Mouse (Mus musculus): ENCODE data around the gene Tubb5. TPM values are rescaled to one million over a fixed set of nuclear protein-coding genes. Genes with fewer than 3 reads are reported as not detected.

Gene Tubb5
- polyA plus RNA-seq, 1 experiment from 2014 or later, result 1,626 TPM

DNA sequence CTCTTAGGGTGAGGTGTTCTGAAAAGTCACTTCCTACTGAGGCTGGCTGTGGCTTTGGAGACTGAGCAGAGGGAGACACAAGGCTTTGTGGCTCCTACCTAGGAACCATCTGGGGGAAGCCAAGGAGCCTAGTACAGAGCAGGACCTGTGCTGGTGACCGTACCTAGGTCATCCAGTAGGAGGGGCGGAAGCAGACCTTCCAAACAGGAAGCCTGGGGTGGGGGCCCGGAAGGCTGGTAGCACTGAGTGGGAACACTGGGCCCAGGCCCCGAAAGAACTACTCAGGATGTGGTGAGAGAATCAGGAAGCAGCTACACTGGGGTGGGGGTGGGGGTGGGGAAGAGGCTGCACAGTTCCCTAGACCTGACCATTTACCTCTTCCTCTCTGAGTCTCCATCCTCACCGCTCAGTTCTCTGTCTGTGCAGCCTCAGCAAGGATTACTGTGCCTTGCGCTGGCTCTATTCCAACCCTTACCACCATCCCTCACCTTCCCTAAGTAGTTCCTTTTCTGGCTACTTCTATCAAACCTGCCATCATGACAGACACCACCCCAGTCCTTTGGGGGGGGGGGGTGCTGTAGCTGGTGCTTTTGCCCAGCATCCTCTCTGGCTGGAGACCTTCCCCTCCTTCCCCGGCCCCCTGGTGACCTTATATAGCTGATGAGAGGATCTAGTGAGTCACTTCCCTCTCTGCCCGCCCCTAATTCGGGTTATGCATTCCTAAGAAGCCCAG lies 32.2 kb upstream of the Tubb5 start:
- no peak for ATAC-seq (ENCODE audit: low read depth)
- H3K27ac ChIP-seq (ENCODE audit: low read depth, low read length), result peak overlapping the region; percentile 64; the same call in 1 of the 2 replicates
- 69% methylated on average over 9 of the region's 9 CpGs for WGBS
- peak overlapping the region; percentile 94 for H3K4me2 ChIP-seq (ENCODE audit: low read depth, low read length)
- H3K4me3 ChIP-seq (ENCODE audit: low read depth, low read length), result peak overlapping the region; percentile 78
- peaks cover 15% of the 10 kb centered on the region for H3K36me3 ChIP-seq (ENCODE audit: control insufficient read depth, insufficient read depth, low read length)
- peak overlapping the region; percentile 63 for H3K9ac ChIP-seq (replicated peaks; ENCODE audit: low read depth, low read length)
- no peaks in the 10 kb centered on the region for H3K27me3 ChIP-seq (ENCODE audit: control insufficient read depth, insufficient read depth, low read length)
- H3K4me1 ChIP-seq (ENCODE audit: control insufficient read depth, insufficient read depth, low read length), result peaks cover 44% of the 10 kb centered on the region
- no peaks in the 10 kb centered on the region for H3K9me3 ChIP-seq (ENCODE audit: control insufficient read depth, low read length)

DNA sequence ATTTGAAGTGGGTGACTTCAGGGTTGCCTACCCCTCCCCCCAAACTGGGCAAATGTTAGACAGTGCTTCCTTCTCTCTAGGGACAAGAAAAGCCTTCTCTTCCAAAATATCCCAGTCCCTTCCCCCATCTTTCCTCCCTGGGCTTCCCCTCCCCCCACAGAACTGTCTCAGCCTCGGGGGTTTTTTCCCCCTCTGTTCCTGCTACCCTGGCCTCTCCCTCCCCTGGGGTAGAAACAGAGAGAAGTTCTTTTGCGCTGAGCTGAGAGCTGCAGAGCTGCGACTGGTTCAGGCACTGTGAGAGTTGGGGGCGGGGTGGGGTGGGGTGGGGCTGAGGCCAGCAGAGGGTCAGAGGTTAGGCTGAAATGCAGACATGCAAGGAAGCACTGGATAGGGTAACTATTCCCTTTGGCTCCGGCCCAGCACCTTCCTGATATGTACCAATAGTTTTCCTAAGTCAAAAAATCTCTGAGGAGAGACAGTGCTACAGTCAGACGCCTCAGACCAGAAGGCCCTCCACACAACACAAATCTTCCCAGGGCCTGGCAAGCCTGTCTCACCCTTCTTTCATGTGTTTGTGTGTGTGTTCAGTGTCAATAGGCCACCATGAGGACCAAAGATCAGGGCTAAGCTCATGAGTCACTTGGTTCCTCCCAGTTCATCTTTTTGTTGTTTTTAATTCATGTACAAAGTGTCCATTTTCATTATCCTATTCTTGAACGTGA lies 31.4 kb upstream of the Tubb5 start:
- H3K4me1 ChIP-seq (ENCODE audit: control insufficient read depth, insufficient read depth, low read length), result peaks cover 49% of the 10 kb centered on the region
- ATAC-seq (ENCODE audit: low read depth), result no peak
- peak overlapping the region; percentile 63 for H3K9ac ChIP-seq (replicated peaks; ENCODE audit: low read depth, low read length)
- WGBS, result 3% methylated on average over 7 of the region's 7 CpGs
- peak overlapping the region; percentile 94 for H3K4me2 ChIP-seq (ENCODE audit: low read depth, low read length)
- no peaks in the 10 kb centered on the region for H3K9me3 ChIP-seq (ENCODE audit: control insufficient read depth, low read length)
- peak overlapping the region; percentile 64; the same call in 1 of the 2 replicates for H3K27ac ChIP-seq (ENCODE audit: low read depth, low read length)
- peak overlapping the region; percentile 78 for H3K4me3 ChIP-seq (ENCODE audit: low read depth, low read length)
- peaks cover 8% of the 10 kb centered on the region for H3K36me3 ChIP-seq (ENCODE audit: control insufficient read depth, insufficient read depth, low read length)
- H3K27me3 ChIP-seq (ENCODE audit: control insufficient read depth, insufficient read depth, low read length), result no peaks in the 10 kb centered on the region

DNA sequence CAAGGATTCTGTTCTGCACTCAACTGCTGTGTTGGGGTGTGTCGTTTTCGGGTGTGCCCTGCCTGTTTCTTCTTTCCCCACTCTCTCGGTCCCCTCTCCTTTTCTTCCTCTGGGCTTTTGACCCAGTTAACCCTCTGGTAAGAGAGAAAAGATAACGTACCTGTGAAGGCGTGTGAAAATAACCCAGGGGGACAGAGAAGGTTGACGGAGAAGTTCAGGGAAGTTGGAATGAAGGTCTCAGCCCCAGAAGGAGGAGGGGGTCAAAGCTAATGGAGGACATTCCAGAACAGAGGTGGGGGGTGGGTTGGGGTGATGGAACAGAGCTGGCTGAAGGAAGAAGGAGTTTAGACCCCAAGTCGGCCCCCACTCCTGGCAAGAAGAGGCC lies 30.8 kb upstream of the Tubb5 start:
- H3K9ac ChIP-seq (replicated peaks; ENCODE audit: low read depth, low read length), result peak overlapping the region; percentile 63
- H3K9me3 ChIP-seq (ENCODE audit: control insufficient read depth, low read length), result no peaks in the 10 kb centered on the region
- H3K36me3 ChIP-seq (ENCODE audit: control insufficient read depth, insufficient read depth, low read length), result peaks cover 2% of the 10 kb centered on the region
- 12% methylated on average over 7 of the region's 7 CpGs for WGBS
- no peak for ATAC-seq (ENCODE audit: low read depth)
- 0 out of 2 replicates have a peak overlapping the region, but pooled peaks have one; percentile 1 for H3K27ac ChIP-seq (ENCODE audit: low read depth, low read length)
- no peaks in the 10 kb centered on the region for H3K27me3 ChIP-seq (ENCODE audit: control insufficient read depth, insufficient read depth, low read length)
- peak overlapping the region; percentile 78 for H3K4me3 ChIP-seq (ENCODE audit: low read depth, low read length)
- peaks cover 49% of the 10 kb centered on the region for H3K4me1 ChIP-seq (ENCODE audit: control insufficient read depth, insufficient read depth, low read length)
- peak overlapping the region; percentile 94 for H3K4me2 ChIP-seq (ENCODE audit: low read depth, low read length)

DNA sequence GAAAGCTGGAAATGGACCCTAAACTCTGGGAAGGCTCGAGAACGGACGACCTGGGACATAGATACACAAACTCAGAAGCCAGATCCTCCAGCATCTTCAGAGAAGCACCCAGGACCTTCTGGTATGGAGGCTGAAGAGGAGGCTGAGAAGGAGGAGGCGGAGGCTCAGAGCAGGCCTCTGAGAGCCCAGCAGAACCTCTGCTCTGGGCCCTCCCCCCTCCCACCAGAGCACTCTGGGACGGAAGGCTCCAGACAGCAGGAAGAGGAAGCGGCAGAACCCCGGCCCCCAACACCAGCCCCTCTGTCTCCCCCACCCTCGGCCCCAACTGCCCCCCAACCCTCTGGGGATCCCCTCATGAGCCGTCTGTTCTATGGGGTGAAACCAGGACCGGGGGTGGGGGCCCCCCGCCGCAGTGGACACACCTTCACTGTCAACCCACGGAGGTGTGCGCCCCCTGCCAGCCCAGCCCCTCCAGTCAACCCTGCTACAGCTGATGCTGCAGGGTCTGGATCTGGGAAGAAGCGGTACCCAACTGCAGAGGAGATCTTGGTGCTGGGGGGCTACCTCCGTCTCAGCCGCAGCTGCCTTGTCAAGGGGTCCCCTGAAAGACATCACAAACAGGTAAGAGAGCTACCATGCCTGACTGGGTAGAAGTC lies 30.2 kb upstream of the Tubb5 start:
- 34% methylated on average over 17 of the region's 17 CpGs for WGBS
- ATAC-seq (ENCODE audit: low read depth), result no peak

DNA sequence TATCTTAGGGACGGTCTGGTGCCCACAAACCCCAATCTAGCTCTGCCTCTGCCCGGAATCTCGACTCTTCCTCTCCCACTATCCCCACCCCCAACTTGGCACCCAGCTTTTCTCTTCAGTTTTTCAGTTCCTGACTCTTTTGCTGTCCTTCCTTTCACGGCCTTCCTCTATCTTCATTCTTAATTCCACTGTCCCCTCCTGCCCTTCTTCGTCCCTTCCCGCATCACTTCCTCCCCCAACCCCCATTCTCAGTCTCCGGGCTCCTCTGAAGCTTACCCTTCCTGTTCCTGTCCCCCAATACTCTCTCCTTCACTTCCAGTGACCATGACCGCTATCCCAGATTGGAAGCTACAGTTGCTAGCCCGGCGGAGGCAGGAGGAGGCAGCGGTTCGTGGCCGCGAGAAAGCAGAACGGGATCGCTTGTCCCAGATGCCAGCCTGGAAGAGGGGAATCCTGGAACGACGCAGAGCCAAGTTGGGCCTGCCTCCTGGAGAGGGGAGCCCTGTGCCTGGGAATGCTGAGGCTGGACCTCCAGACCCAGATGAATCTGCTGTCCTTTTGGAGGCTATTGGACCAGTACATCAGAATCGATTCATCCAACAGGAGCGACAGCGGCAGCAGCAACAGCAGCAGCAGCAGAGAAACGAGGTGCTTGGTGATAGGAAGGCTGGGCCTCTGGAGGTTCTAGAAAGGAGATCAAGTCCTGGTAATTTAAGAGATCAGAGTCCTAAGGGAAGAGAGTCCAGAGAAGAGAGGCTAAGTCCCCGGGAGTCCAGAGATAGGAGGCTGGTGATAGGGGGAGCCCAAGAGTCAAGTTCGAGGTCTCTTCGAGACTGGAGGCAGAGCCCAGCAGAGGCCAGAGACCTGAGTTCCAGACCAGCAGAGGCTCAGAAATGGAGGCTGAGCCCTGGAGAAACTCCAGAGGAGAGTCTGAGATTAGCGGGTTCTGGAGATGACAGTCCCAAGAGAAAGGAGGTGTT lies 29.1 kb upstream of the Tubb5 start:
- Histone ChIP-seq H3K4me1 (ENCODE audit: control insufficient read depth, insufficient read depth, low read length) (peaks cover 40% of the 10 kb centered on the region), H3K4me3 (ENCODE audit: low read depth, low read length) (peak overlapping the region; percentile 78), H3K9me3 (ENCODE audit: control insufficient read depth, low read length) (no peaks in the 10 kb centered on the region), H3K27me3 (ENCODE audit: control insufficient read depth, insufficient read depth, low read length) (no peaks in the 10 kb centered on the region), H3K27ac (ENCODE audit: low read depth, low read length) (peak overlapping the region; percentile 96), H3K9ac (replicated peaks; ENCODE audit: low read depth, low read length) (peak overlapping the region; percentile 91), H3K4me2 (ENCODE audit: low read depth, low read length) (peak overlapping the region; percentile 94), H3K36me3 (ENCODE audit: control insufficient read depth, insufficient read depth, low read length) (no peaks in the 10 kb centered on the region)
- 8% methylated on average over 26 of the region's 26 CpGs for WGBS
- no peak for ATAC-seq (ENCODE audit: low read depth)

More for the DNA sequence above, 30.2 kb upstream of the Tubb5 start:
- H3K27ac ChIP-seq (ENCODE audit: low read depth, low read length), result peak overlapping the region; percentile 31; the same call in 1 of the 2 replicates
- H3K4me2 ChIP-seq (ENCODE audit: low read depth, low read length), result peak overlapping the region; percentile 94
- H3K4me1 ChIP-seq (ENCODE audit: control insufficient read depth, insufficient read depth, low read length), result peaks cover 45% of the 10 kb centered on the region
- H3K9ac ChIP-seq (replicated peaks; ENCODE audit: low read depth, low read length), result peak overlapping the region; percentile 63
- no peaks in the 10 kb centered on the region for H3K36me3 ChIP-seq (ENCODE audit: control insufficient read depth, insufficient read depth, low read length)
- no peaks in the 10 kb centered on the region for H3K27me3 ChIP-seq (ENCODE audit: control insufficient read depth, insufficient read depth, low read length)
- peak overlapping the region; percentile 78 for H3K4me3 ChIP-seq (ENCODE audit: low read depth, low read length)
- H3K9me3 ChIP-seq (ENCODE audit: control insufficient read depth, low read length), result no peaks in the 10 kb centered on the region

DNA sequence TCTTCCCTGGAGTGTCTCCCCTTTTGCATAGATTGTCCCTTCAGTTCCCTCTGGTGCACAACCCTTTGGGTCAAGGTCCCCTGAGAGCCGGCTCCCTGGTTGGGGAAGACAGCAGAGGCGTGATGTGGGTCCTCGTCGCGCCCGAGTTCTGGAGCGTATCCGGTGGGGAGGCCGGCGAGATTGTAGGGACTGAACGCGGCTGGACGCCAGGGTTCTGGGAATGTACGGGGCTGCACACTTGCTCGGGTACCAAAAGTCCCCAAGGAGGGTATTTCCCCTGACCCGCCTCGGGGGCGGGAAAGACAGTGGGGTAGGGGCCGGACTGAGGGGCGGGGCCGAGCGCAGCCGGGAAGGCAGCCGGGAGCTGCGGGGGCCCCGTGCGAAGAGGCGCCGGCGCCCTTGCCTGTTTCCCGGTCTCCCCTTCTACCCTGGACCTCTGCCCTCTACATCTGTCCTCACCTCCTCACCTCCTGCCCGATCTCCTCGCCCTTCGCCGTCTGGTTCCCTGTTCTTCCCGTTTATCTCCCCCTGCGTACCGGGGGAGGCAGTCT lies 28.2 kb upstream of the Tubb5 start:
- peak overlapping the region; percentile 96 for H3K27ac ChIP-seq (ENCODE audit: low read depth, low read length)
- H3K27me3 ChIP-seq (ENCODE audit: control insufficient read depth, insufficient read depth, low read length), result no peaks in the 10 kb centered on the region
- H3K4me3 ChIP-seq (ENCODE audit: low read depth, low read length), result peak overlapping the region; percentile 78
- under 1% methylated on average over 34 of the region's 38 CpGs for WGBS
- no peaks in the 10 kb centered on the region for H3K36me3 ChIP-seq (ENCODE audit: control insufficient read depth, insufficient read depth, low read length)
- H3K4me1 ChIP-seq (ENCODE audit: control insufficient read depth, insufficient read depth, low read length), result peaks cover 38% of the 10 kb centered on the region
- H3K4me2 ChIP-seq (ENCODE audit: low read depth, low read length), result peak overlapping the region; percentile 94
- peak overlapping the region; percentile 91 for H3K9ac ChIP-seq (replicated peaks; ENCODE audit: low read depth, low read length)
- H3K9me3 ChIP-seq (ENCODE audit: control insufficient read depth, low read length), result no peaks in the 10 kb centered on the region
- peak; percentile 35 for ATAC-seq (ENCODE audit: low read depth)

DNA sequence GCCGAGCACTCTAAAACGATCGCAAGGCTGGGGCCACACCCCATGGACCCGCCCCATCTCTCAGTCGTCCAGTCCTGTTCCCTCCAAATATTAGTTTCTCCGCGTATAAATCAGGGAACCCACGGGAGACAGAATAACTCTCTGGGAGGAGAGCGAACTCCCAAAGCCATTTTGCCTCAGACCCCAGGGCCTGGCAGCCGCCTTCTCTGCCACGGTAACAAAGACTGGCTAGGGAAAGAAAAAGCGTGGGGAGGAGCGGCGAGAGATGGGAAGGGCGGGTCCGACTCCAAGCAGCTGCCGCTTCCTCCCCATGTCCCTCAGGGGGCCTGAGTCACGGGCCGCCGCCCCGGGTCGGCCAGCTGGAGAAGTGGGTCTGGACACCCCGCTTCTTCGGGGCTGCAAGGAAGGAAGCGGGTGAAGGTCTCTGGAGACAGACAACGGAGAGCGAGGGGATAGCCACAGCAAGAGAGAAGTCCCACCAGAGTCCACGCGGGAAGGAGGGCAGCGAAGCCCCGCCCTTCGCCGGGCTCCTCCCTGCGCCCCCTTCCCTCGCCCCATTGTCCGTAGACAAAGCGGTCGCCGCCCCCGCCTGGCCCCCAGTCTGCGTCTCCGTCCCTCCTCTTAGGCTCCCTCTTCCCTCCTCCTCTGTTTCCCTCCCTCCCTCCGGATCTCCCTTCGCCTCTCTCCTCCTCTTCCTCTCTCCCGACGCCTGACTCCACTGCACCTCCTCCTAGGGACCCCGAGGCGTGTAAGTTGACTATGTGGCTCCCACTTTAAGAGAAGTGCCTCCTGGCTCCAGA lies 27.6 kb upstream of the Tubb5 start, which contains the start of gene Ppp1r18:
Ppp1r18 (plus strand) TSS at position 113 of the 800 bp plus-strand sequence.
- Histone ChIP-seq H3K36me3 (ENCODE audit: control insufficient read depth, insufficient read depth, low read length) (no peaks in the 10 kb centered on the region), H3K9me3 (ENCODE audit: control insufficient read depth, low read length) (no peaks in the 10 kb centered on the region), H3K4me2 (ENCODE audit: low read depth, low read length) (peak within 1 kb of the TSS; percentile 94), H3K4me3 (ENCODE audit: low read depth, low read length) (peak within 1 kb of the TSS; percentile 78), H3K4me1 (ENCODE audit: control insufficient read depth, insufficient read depth, low read length) (peaks cover 35% of the 10 kb centered on the region), H3K27me3 (ENCODE audit: control insufficient read depth, insufficient read depth, low read length) (no peaks in the 10 kb centered on the region), H3K9ac (replicated peaks; ENCODE audit: low read depth, low read length) (peak within 1 kb of the TSS; percentile 91), H3K27ac (ENCODE audit: low read depth, low read length) (peak within 1 kb of the TSS; percentile 96)
- under 1% methylated on average over 44 of the region's 48 CpGs for WGBS
- ATAC-seq (ENCODE audit: low read depth), result peak; percentile 69

All from neural tube, embryonic 14.5 days (tissue).